Mouse (Mus musculus): ENCODE measurements at regions not wholly inside any gene's neighbourhood (a gene's known extent, or its start where the extent isn't known, plus 50 kb on each side); places are given as distances from the start of the nearest gene placed in this dataset.

DNA sequence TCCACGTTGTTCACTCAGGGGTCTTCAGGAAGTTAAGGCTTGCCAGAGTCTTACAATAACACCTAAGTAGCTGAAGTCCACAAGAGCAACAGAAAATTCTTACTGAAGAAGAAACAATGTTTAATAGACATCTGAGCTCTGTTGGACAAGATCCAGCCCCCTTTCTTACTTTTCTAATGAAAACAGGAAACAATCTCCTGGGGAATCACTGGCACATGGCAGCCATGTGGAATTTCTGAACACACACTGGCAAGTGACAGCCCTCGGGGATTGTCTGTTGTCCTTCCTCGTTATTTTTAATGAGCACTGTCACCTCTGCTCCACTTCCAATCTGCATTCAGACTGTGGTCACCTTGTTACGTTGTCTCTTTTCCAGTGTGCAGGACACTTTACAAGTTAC, 288.9 kb downstream of the Atp23 start:
- no peak for TF ChIP-seq POLR2A (IDR thresholded peaks at IDR 0.05; ENCODE audit: low read depth, low read length)
- TF ChIP-seq SIN3A (IDR thresholded peaks at IDR 0.05; ENCODE audit: low read length) = no peak
- no peak for TF ChIP-seq CTCF (conservative IDR thresholded peaks at IDR 0.05 in 1 of 2, IDR thresholded peaks at IDR 0.05 in 1 of 2; ENCODE audit: low read depth in 2 of 2, low read length in 2 of 2)
- no peak for TF ChIP-seq CHD2 (IDR thresholded peaks at IDR 0.05; ENCODE audit: low read length)
- TF ChIP-seq MAX (IDR thresholded peaks at IDR 0.05; ENCODE audit: low read length) = no peak
- TF ChIP-seq EP300 (IDR thresholded peaks at IDR 0.05; ENCODE audit: low read length) = no peak
